Mouse (Mus musculus): ENCODE measurements around the gene Gm8257. TPM values are rescaled to one million over a fixed set of nuclear protein-coding genes. Genes with fewer than 3 reads are reported as not detected.
"Not testable (repeated sequence)": the region's sequence is repeated elsewhere in the genome, so short reads cannot be mapped to it uniquely, and the experiment has no call there.

Gene Gm8257
- total RNA-seq (2021): not detected
- long read RNA-seq, experiment 1: 0 reads
- long read RNA-seq, experiment 2: 0 reads

DNA sequence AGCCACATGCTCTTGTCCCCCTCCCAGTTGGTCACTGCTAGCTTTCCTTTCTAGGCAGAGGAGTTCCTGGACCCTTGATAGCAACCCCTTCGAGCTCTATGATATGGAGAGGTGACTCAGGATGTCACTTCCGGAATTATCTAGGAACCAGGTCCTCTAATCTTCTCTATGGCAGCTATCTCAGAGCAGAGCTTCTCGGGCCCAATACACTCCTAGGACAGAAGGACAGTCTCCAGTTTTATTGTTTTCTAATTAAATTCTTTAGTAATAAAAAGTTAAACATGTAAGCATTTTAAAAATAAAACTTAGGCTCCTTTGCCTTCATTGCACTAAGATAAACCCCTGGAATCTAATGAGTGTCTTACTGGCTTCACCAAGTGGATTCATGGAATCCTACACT lies at the start of gene Gm8257:
Gene Gm8257 (minus strand): TSS at position 101 of the 400 bp plus-strand sequence.
- DNase-seq: not testable (repeated sequence)

GRCm38 (mm10) chr14:44750240-44750639 lies 44.0 kb upstream of the Gm8257 start, which contains the start of gene Gm8267:
Gene Gm8267 (minus strand): TSS chr14:44750340.
- no peak for DNase-seq

DNA sequence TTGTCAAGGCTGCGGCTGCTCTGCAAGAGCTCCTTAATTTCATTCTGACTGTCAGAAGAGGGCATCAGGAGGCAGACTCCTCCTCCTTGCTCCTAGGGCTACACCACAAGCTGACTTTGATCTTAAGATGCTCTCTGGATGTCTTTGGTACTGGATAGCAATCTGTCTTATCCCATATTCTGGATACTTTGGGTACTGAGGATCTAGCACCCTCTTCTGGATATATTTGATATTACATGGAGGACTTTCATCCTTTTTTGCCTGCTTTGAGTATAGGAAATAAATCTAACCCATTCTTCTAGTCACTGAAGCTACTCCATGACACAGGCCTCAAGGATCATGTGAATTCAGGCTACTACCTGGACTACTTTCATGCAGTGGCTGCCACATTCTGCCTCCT lies 36.5 kb upstream of the Gm8257 start:
- not testable (repeated sequence) for DNase-seq

DNA sequence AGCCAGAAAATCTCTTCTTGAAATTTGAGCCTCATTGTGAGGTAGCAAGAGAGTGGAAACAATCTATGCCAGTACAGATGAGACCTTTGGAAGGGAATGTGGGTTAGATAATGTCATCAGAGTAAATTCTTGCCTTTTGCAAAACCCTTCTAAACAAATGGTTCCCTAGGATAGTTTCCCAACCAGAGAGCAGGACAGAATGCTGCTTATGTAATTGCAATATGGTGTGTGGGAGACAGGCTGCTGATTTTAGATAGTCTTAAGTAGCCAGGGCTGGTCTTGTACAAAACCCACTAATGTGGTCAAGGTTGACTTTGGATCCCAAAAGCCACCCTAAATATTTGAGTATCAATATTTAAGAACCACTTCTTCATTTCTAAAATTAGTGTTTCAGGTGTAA lies 24.5 kb upstream of the Gm8257 start:
- not testable (repeated sequence) for DNase-seq

DNA sequence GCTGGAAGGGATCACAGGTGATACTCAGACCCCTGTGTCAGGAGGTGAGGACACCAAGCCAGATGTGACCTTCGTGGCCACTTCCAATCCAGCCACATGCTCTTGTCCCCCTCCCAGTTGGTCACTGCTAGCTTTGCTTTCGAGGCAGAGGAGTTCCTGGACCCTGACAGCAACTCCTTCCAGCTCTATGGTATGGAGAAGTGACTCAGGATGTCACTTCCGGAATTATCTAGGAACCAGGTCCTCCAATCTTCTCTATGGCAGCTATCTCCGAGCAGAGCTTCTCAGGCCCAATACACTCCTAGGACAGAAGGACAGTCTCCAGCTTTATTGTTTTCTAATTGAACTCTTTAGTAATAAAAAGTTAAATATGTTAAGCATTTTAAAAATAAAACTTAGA lies 78.5 kb downstream of the Gm8257 start, which contains the start of gene Gm5624:
Gene Gm5624 (minus strand): TSS at position 202 of the 400 bp plus-strand sequence.
- not testable (repeated sequence) for DNase-seq

Other genes starting within 250 kb of the Gm8257 start
- not detected for gene BC061237, start 214.0 kb downstream of the Gm8257 start, total RNA-seq (2021)
- not detected for gene Gm17093, start 188.2 kb downstream of the Gm8257 start, total RNA-seq (2021)
- gene Gm8247, start 123.3 kb downstream of the Gm8257 start, total RNA-seq (2021): not detected
- not detected for gene Gm5624, start 78.5 kb downstream of the Gm8257 start, total RNA-seq (2021)
- gene Gm8267, start 43.9 kb upstream of the Gm8257 start, total RNA-seq (2021): not detected
- not detected for gene Ptgdr, start 152.9 kb upstream of the Gm8257 start, total RNA-seq (2021)

Measured in heart, adult 18-20 months (tissue).